Mouse (Mus musculus): ENCODE data around the gene Cacnb4.

Gene Cacnb4

GRCm38 (mm10) chr2:52420001-52420710, 256.5 kb downstream of the Cacnb4 start:
- DNase-seq, result no peak

GRCm38 (mm10) chr2:52419295-52419694, 257.3 kb downstream of the Cacnb4 start:
- no peak for DNase-seq

GRCm38 (mm10) chr2:52412524-52413037, 264.1 kb downstream of the Cacnb4 start:
- no peak for DNase-seq

GRCm38 (mm10) chr2:52406480-52406879, 270.2 kb downstream of the Cacnb4 start:
- no peak for DNase-seq

- no peak for DNase-seq
Observed at GRCm38 (mm10) chr2:52405238-52405637, 271.4 kb downstream of the Cacnb4 start.

- DNase-seq, result no peak
Observed at GRCm38 (mm10) chr2:52394529-52394928, 282.1 kb downstream of the Cacnb4 start.

GRCm38 (mm10) chr2:52390415-52390975, 286.1 kb downstream of the Cacnb4 start:
- DNase-seq, result no peak

GRCm38 (mm10) chr2:52389975-52390374, 286.7 kb downstream of the Cacnb4 start:
- DNase-seq, result no peak

- no peak for DNase-seq
Observed at GRCm38 (mm10) chr2:52386451-52386850, 290.2 kb downstream of the Cacnb4 start.

- peak; percentile 16 to 28 for DNase-seq
Observed at GRCm38 (mm10) chr2:52386037-52386436, 290.6 kb downstream of the Cacnb4 start.

GRCm38 (mm10) chr2:52378848-52379261, 297.8 kb downstream of the Cacnb4 start:
- DNase-seq, result peak; percentile 14 to 38

GRCm38 (mm10) chr2:52378448-52378804, 298.2 kb downstream of the Cacnb4 start, which contains the start of gene Neb:
Gene Neb (minus strand): TSS chr2:52378474.
- DNase-seq, result peak; percentile 17 to 26

Measured in lung, adult 18-20 months (tissue).